Mouse (Mus musculus) liver, postnatal 0 days (tissue): Measurements from ENCODE around the gene Kprp.

Experiments used
- CTCF ChIP-seq: sonication (generic); IDR thresholded peaks from 2 replicates; pipeline ENCODE4 v1.5.1; 2016; ENCODE audit warnings: antibody characterized with exemption, low read depth
- EP300 ChIP-seq: IDR thresholded peaks from 2 replicates; pipeline ENCODE4 v1.6.1; 2016; ENCODE audit warnings: antibody characterized with exemption, low read depth, mild to moderate bottlenecking

GRCm38 (mm10) chr3:92851186-92851585 is 24.1 kb upstream of the Kprp start, which contains the start of gene Lce1l:
- TF ChIP-seq CTCF (no peak), EP300 (no peak)
